Mouse (Mus musculus) hematopoietic multipotent progenitor cell, adult 10-12 weeks (in vitro differentiated cells): Measurements from ENCODE around the gene Rhob. TPM values are rescaled to one million over a fixed set of nuclear protein-coding genes. Genes with fewer than 3 reads are reported as not detected.

ENCODE experiments used
- polyA plus RNA-seq: library from polyadenylated mRNA; stranded (reverse); fragments of >175 nt; gene quantifications from 2 replicates; pipeline ENCODE4 v1.2.3, GENCODE M21; 2012; ENCODE audit warnings: low replicate concordance

Rhob gene
- 54.5 and 155 TPM in 2 replicates for polyA plus RNA-seq

DNA sequence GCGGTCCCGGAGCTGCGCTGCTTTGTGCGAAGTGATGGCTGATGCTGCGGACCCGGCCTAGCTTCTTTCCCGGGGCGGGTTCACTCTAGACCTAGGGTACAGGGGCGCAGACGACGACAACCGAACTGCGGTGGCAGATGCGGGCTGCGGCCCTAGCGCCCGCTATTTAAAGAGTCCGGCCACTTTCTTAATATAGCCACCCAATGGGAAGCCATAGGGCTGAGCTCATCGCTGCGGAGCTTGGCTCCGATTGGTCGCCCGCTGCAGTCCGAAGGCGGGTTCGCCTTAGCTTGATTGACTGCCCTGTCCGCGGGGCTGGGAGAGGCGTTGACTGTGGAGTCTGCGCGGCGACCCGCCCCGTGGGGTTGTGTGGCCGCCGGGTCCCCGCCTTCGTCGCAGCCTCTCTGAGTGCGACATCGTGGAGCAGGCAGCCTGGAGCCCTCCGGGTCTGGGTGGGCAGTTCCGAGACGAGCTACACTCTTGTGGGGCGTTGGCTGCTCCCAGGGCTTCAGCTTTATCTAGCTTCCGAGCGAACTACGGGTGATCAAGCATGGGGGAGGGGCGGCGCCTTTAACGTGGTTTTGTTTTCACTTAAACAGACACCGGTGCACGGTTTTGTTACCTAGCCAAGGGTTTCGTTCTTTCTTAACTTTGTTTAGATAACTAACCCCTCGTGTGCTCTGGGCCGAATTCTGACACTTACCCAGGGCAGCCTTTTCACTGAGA is at the start of gene Rhob:
Rhob (minus strand) TSS at position 139 of the 726 bp plus-strand sequence.

Other genes with a start within 250 kb of the Rhob start
- not detected in 2 replicates for gene Gdf7, start 198.1 kb downstream of the Rhob start, polyA plus RNA-seq
- 4.4 and 12.5 TPM in 2 replicates for gene Hs1bp3, start 186.6 kb downstream of the Rhob start, polyA plus RNA-seq
- not detected in 2 replicates for gene Slc7a15, start 99.1 kb upstream of the Rhob start, polyA plus RNA-seq
- 62.8 and 82.2 TPM in 2 replicates for gene Pum2, start 174.1 kb upstream of the Rhob start, polyA plus RNA-seq